Mouse (Mus musculus) testis, postnatal 10 days (tissue): ENCODE data around the gene Grin3a.
A peak's percentile ranks its signal among the peaks of the same experiment; 100 is the strongest.

Source experiments
- DNase-seq: peaks from one replicate; pipeline ENCODE4 v3.0.0; 2021; ENCODE audit warnings: low spot score

Gene Grin3a

DNA sequence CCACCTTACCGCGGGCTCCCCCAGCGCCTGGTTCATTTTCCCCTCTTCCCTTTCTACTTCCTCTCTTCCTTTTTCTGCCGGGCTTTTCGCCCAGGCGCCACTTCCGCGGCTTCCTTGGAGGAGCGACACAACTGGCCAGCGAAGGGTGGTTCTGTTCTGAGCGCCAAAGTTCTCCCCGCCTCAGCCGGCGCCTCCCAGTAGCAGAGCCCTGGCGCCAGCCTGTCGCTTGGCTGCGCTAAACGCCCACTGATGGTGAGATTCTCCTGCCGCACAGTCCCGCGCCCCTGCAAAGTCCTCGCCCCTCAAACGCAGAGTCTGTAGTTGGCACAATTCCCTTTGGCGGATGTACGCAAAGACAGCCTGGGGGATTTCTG, at the start of gene Grin3a:
Grin3a (minus strand) TSS at position 133 of the 374 bp plus-strand sequence.
- peak; percentile 61 for DNase-seq

GRCm38 (mm10) chr4:49891835-49892301, 46.3 kb upstream of the Grin3a start:
- DNase-seq = no peak

GRCm38 (mm10) chr4:49877084-49877483, 31.5 kb upstream of the Grin3a start:
- DNase-seq = no peak

GRCm38 (mm10) chr4:49860611-49861010, 15.1 kb upstream of the Grin3a start:
- no peak for DNase-seq

DNA sequence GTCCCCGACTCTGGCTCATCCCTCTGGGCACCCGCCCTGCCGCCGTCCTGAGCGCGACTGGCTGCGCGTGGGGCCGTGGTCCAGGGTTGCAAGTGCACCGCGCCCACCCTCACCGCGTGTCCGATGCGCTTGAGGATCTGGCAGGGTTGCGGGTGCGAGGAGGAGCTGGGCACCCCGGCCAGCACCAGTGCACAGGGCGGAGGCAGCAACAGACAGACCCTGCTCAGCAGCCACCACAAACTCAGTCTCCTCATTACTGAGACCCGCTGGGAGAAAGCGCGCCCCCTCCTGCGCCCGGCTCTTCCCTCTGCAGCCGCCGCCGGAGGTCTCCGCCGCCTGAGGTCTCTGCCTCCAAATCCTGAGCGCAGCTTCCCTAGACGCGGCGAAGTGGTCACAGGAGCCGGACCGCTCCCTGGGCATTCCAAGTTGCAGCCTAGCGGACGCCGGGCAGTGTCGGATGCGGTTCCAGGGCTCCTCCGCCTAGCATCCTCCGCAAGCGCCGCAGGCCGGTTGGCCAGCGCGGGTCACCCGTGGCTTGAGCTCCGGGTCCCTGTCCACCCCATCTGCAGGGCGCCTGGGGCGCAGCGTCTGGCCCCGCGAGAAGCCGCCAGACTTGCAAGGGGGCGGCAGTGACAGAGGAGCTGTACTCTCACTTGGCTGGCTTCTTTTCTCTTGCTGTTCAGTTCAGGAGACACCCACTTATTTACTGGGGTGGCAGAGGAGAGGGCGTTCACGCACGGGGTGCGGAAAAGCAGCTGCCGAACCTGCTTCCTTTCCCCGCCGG, 524 bp downstream of the Grin3a start:
- DNase-seq = peak; percentile 45

DNA sequence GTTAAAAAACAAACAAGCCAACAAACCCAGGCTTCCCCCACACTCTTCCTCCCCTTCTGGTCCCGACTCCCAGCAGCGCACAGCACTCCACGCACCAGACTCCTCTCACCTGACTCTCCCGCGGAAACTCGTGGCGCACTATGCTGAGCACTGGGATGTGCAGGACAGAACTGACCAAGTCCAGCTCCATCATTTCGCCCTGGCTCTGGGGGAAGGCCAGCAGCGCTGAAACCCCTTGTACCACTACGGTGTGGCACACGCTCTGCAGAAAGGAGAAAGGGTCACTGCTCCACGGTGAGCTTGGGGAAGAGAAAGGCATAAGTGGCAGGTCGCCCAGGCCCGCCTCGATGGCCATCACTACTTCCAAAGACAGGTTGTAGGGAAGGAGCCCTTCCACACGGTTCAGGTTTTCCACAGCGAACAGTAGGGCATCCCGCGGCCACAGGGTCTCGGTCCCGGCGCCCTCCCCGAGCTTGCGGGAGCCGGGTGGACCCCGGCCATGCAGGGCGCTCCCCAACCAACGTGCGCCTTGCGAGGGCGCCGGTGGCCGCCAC, 1.2 kb downstream of the Grin3a start:
- DNase-seq = no peak

DNA sequence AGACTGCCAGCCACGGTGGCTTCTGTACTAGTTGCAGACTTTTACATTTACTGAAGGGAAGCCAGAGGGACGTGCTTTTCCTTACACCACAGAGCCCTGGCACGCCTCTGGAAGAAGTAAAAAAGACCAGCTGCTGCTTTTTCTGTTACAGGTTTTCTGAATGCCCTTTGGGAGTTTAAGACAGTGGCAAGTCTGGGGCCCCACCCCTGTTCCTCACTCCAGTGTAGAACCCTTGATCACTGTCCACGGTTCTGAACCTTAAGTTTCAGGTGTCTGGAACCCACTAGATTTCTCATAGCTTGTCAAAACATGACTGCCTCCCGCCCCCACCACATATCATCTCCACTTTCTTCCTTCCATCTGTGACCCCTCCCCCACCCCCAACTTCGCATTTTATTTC, 1.8 kb downstream of the Grin3a start:
- DNase-seq = no peak

DNA sequence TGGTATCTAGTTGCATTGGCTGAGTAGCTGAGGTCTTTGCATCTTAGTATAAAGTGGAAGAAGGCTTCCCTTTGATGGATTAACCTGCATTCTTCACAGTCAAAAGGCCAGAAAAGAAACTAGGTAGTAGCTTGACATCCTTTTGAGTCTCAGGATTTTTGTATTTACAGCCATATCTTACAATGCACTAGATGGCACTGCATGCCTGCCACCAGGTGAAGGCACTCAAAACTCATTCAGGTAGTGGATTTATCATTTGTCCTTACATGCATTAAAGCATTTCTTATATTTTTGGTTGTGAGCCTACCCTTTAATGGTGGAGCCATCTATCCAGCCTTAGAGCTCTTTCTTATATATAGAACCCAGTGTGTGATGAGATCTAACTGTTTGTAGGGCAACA, 13.5 kb downstream of the Grin3a start:
- DNase-seq = no peak

DNA sequence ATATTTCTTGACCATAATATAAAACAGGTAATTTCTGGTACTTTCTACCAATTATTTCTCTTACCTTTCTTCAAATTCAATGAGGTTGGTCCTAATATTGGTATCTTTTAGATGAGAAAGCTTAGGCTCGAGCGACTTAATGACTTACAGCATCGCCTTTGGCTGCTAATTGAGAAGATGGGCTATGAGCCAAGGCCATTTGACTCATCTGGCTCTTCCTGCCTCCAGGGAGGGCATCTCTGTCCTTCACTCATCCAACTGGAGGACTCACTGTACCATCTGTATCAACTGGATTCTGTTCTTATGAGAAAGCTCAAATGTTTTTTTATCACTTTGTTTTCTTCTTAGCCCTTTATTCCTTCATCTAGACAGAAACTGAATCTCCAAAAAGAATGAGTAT, 31.7 kb downstream of the Grin3a start:
- no peak for DNase-seq

DNA sequence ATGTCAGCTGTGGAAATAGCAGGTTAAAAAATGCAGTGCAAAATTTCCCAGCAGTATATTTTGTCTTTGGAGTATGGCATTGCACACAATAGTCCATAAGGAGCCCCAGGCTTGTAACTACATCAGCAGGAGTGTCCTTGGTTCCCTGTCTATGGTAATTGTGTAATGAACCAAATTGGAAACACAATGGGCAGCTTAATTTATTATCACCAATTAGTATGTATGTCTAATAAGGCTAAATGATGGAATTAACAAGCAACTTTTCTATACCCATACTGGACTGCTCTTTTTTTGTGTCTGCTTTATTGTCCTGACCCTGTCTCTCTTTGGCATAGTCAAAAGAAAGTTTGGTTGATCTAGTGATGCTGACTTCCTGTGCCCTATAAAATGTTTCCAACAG, 38.8 kb downstream of the Grin3a start:
- no peak for DNase-seq

DNA sequence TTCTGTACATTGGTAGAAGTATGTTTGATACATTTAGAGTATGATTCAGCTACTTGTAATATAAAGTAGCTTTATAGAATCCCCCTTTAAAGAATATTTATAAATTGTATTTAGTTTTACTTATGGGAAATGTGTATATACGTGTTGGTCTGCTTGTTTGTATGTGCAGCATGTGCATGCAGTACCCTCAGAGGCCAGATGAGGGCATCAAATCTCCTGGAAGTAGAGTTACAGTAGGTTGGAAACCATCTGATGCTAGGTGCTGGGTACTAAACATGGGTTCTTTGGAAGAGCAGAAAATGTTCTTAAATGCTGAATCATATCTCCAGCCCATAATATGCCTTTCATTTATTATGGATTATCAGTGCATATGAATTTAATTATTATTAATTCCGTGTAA, 46.2 kb downstream of the Grin3a start:
- DNase-seq = no peak

DNA sequence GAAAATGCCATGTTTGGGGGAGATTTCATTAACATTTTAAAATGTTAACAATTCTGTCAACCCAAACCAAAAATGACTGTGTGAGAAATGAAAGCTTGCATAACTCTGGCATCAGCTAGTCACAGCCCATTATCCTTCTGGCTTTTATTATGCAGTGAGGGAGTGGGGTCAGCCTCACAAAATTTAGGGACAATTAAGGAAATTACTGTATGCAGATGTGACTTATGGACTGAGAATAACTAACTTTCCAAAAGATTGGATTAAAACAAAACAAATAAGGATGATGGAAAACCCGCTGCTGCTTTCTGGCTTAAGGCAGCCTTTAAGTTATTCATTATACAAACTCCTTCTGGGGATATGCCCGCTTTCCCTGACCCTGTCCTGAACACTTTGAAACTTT, 56.6 kb downstream of the Grin3a start:
- no peak for DNase-seq

GRCm38 (mm10) chr4:49742847-49743246, 102.7 kb downstream of the Grin3a start:
- no peak for DNase-seq

DNA sequence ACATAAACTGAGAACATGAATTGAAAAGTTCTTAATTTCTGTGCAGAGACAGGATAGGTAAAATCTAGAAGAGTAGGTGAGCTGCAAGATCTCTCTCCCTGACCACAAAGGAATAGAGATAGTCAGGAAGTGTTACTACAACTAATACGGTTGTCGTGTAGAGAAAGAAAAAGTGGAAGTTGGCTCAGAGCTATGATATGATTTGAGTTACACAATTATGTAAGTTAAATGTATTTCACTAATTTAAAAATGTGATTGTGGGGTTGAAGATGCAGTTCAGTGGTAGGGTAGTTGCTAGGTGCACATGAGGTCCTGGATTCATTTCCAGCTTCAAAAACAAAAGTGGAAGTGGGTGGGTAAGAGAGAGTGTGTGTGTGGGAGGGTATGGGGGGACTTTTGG, 103.6 kb downstream of the Grin3a start:
- no peak for DNase-seq

GRCm38 (mm10) chr4:49740796-49741766, 104.5 kb downstream of the Grin3a start:
- no peak for DNase-seq

- no peak for DNase-seq
These were observed 106.0 kb downstream of the Grin3a start for GRCm38 (mm10) chr4:49739561-49739960.

DNA sequence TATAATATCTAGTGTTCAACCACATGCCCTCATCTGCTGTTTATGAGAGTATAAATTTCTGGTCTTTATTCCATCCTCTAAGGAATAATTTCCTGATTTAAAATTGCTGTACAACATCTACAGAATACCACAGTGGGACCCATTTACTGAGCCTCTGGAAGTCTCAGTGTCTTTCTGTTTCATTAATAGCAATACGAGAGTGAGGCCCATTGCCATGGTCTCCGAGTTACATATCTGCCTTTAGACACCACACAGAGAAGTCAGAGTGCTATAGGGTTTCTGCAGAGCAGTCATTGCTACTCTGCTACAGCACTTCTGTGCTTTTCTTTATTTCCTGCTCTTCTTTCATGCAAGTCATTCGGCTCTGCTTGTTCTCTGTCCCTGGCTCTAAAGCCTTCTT, 116.2 kb downstream of the Grin3a start:
- DNase-seq = no peak

DNA sequence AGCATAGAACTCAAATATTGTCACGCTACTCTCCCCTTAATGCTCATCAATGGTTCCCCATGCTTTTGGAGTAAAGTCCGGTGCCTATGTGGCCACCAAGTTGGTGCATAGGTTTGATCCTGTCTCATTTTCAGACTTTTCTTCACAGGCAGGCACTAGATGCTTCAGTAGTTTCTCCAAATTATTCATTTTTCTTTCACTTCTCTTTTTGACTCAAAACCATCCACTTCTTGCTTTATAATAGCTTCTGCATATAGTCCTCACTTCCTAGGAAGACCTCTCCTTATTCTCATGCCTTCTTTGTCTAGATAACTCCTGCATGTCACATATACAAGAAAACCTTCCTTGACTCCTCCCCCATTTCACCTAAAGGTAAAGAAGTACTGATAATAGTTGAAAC, 121.6 kb downstream of the Grin3a start:
- no peak for DNase-seq

DNA sequence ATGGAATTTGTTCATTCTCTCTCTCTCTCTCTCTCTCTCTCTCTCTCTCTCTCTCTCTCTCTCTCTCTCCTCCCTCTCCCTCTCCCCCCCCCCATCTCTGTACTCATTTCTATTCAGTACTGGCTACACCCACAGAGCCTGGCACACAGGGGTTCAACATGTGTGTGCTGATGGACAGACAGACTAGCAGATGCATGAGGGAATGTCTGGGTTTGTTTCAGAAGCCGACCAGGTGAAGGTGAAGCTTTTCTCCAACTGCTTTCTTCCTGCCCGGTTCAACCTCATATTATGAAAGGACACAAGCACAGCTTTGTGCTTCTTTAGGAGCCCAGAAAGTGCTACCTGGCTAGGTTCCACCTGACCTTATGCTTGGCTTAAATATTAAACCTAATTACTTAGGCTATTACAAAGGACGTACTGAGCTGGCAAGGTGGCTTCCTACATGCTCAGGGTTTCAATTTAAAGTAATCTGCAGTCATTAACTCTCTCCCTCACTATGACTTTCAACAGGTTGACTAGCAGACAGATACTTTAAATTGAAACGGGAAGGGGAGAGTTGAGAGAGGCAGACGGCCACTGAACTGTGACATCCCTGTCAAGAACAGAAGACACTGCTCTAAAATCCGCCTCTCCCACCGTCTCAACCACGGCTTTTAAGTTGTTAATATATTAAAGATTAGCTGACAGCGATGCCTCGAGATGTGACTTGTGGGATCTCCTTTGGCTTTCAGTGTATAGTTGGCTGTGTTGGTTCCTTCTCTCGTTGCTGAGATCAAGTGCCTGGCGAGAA, 153.9 kb downstream of the Grin3a start:
- DNase-seq = no peak

DNA sequence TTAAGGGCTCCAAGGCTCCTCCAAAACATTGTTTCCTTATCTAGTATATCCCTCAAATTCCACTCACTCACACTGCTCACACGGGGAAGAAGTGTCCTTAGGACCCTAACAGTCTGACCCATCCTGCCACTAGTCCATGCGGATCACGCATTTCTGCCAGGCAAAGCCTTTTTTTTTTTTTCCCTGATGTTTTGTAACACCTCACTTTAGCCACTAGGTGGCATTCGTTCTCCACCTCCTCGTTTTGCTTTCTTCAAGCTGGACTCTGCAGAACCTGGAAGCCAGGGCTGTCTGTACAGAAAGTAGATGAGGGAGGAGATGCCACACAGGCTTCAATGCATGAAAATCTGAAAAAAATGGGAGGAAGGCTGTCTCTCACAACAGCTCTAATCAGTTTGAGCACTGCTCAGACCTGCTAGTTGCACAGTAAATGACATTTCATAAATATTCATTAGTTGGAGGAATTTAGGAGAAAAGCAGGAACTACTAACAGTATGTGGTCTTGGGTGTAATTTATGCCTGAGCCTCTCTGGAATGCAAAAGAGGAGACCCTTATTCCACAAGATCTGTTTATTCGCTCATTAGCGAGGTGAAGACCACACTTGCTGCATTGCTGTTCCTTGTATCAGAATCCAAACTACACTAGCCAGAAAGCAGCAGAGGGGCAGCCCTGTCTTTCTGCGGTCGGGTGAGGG, 156.8 kb downstream of the Grin3a start:
- DNase-seq = peak; percentile 43

GRCm38 (mm10) chr4:49681812-49682211, 163.7 kb downstream of the Grin3a start, which contains the start of gene Ppp3r2:
Gene Ppp3r2 (minus strand): TSS chr4:49682024.
- no peak for DNase-seq
